1 mouse cellular context compared by ENCODE assay signal in the genomic region with DNA sequence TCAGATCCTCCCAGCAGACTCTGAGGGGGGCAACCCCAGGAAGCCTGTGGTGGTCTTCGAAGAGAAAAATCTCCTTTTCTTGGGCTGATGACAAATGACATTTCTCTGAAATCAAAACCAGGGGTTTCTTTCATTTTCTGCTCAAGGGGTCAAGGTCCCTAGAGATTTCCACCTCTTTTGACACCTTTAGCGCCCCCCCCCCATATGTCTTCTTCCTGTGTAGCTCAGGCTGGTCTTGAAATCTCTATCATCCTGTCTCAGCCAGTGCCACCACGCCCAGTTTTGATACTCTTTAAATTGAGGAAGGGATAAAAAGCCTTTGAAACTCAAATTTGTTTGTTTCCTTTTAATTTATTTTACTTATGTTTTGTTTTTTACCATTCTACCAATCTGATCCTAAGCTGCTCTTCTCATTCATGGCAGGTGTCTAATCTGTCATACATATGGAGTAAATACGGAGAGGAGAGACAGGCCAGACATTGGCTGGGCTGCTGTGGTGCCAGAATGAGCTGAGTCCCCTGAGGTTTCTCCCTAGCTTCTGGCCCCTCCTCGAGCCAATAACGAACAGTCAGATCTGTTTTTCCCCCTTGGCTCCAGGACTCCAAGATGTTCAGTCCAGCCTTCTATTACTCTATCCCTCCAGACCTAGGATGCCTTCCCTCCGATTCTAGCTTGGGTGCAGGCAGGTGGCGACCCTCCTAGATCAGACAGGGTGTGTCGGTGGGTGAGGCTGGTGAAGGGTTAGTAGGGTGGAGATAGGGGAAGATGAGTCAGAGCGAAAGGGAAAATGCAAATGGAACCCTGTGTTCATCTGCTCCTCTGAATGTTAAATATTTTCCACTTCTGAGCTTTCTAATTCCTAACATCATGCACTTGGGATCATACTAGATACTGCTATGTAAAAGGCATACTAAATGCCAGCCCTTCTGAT.
TF ChIP-seq lines count a peak whose summit lies in the region.

No protein-coding gene starts in this region.

TF ChIP-seq in CH12.LX, 34 proteins besides CTCF, POLR2A, EP300 and RAD21:
- TF ChIP-seq MAX (IDR thresholded peaks at IDR 0.05; ENCODE audit: low read length) = no peak; the same call in 1 of the 2 replicates
- no peak for TF ChIP-seq NRF1 (IDR thresholded peaks at IDR 0.05; ENCODE audit: low read depth, low read length)
- TF ChIP-seq JUND (conservative IDR thresholded peaks at IDR 0.05; ENCODE audit: low read depth, low read length) = peak; percentile 97
- peak; percentile 11; the same call in 1 of the 2 replicates for TF ChIP-seq MXI1 (IDR thresholded peaks at IDR 0.05; ENCODE audit: low read depth, low read length)
- peak; percentile 67 for TF ChIP-seq ETS1 (conservative IDR thresholded peaks at IDR 0.05; ENCODE audit: low read depth, low read length)
- TF ChIP-seq TBP (conservative IDR thresholded peaks at IDR 0.05; ENCODE audit: low read depth, low read length) = peak; percentile 84
- no peak for TF ChIP-seq ZKSCAN1 (IDR thresholded peaks at IDR 0.05; ENCODE audit: borderline replicate concordance, low read depth, low read length)
- no peak for TF ChIP-seq KAT2A (IDR thresholded peaks at IDR 0.05; ENCODE audit: insufficient replicate concordance, low read length)
- peak; percentile 77 for TF ChIP-seq MYC (IDR thresholded peaks at IDR 0.05; ENCODE audit: low read depth, low read length)
- peak; percentile 45; the same call in 1 of the 2 replicates for TF ChIP-seq NELFE (IDR thresholded peaks at IDR 0.05; ENCODE audit: low read depth, low read length)
- TF ChIP-seq PAX5 (IDR thresholded peaks at IDR 0.05; ENCODE audit: low read length) = no peak
- peak; percentile 59; the same call in 1 of the 2 replicates for TF ChIP-seq TCF12 (IDR thresholded peaks at IDR 0.05; ENCODE audit: low read depth, low read length)
- peak; percentile 47 for TF ChIP-seq MEF2A (IDR thresholded peaks at IDR 0.05; ENCODE audit: borderline replicate concordance, low read depth, low read length)
- no peak for TF ChIP-seq ZNF384 (IDR thresholded peaks at IDR 0.05; ENCODE audit: low read depth, low read length)
- no peak; the same call in none of the 2 replicates for TF ChIP-seq ZMIZ1 (IDR thresholded peaks at IDR 0.05; ENCODE audit: low read depth, low read length)
- no peak for TF ChIP-seq ZC3H11A (IDR thresholded peaks at IDR 0.05; ENCODE audit: low read depth, low read length)
- 0 out of 2 replicates have a peak, but pooled peaks have one; percentile 60 for TF ChIP-seq SIN3A (IDR thresholded peaks at IDR 0.05; ENCODE audit: low read length)
- peak; percentile 38; the same call in 1 of the 2 replicates for TF ChIP-seq POLR2AphosphoS2 (IDR thresholded peaks at IDR 0.05; ENCODE audit: low read depth, low read length)
- TF ChIP-seq CHD2 (IDR thresholded peaks at IDR 0.05; ENCODE audit: low read length) = peak; percentile 74
- no peak for TF ChIP-seq CHD1 (IDR thresholded peaks at IDR 0.05; ENCODE audit: low read depth, low read length)
- TF ChIP-seq E2F4 (IDR thresholded peaks at IDR 0.05; ENCODE audit: insufficient replicate concordance, low read depth, low read length) = no peak
- TF ChIP-seq SMC3 (IDR thresholded peaks at IDR 0.05; ENCODE audit: low read depth, low read length) = no peak; the same call in 1 of the 2 replicates
- TF ChIP-seq GABPA (IDR thresholded peaks at IDR 0.05; ENCODE audit: insufficient replicate concordance, low read depth, low read length) = no peak
- TF ChIP-seq IRF4 (IDR thresholded peaks at IDR 0.05; ENCODE audit: low read depth, low read length) = peak; percentile 99
- TF ChIP-seq ELF1 (IDR thresholded peaks at IDR 0.05; ENCODE audit: low read depth, low read length) = no peak
- TF ChIP-seq USF1 (IDR thresholded peaks at IDR 0.05; ENCODE audit: low read depth, low read length) = no peak
- TF ChIP-seq JUN (IDR thresholded peaks at IDR 0.05; ENCODE audit: insufficient read depth, low read depth, low read length) = peak; percentile 91
- TF ChIP-seq UBTF (IDR thresholded peaks at IDR 0.05; ENCODE audit: low read depth, low read length) = no peak
- peak; percentile 60 for TF ChIP-seq BHLHE40 (IDR thresholded peaks at IDR 0.05; ENCODE audit: low read depth, low read length)
- TF ChIP-seq USF2 (conservative IDR thresholded peaks at IDR 0.05; ENCODE audit: low read depth, low read length) = no peak; the same call in 1 of the 2 replicates
- no peak; the same call in 1 of the 2 replicates for TF ChIP-seq MAFK (IDR thresholded peaks at IDR 0.05; ENCODE audit: insufficient replicate concordance, low read length)
- no peak for TF ChIP-seq HCFC1 (IDR thresholded peaks at IDR 0.05; ENCODE audit: low read depth, low read length)
- TF ChIP-seq RCOR1 (conservative IDR thresholded peaks at IDR 0.05; ENCODE audit: low read depth, low read length) = peak; percentile 58; the same call in 1 of the 2 replicates
- TF ChIP-seq MAZ (IDR thresholded peaks at IDR 0.05; ENCODE audit: low read depth, low read length) = no peak; the same call in 1 of the 2 replicates
TF ChIP-seq in CH12.LX: peak in this region for 15.
